24 mouse cellular contexts compared by ENCODE assay signal in the genomic region with DNA sequence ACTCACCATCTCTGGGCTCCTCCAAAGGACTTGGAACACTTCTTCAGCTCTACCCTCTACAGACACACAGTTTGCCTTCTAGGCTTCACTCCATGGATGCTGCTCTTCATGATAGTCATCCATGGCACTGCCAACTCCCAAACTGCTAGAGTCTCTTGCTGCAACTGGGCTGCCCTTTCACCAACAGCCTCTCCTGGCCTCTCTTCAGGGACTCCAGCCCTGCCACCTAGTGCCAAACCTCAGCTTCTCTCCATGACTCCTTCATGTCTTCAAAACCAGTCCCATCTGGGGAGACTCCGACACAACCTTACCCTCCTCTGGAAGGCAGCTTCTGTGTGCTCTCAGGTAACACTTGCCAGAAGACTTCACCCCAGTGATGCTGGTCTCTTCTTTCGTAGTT.
"Had no signal": no experiment of that assay in that cellular context is flagged by ENCODE, and none has a peak within 500 bp of the region (broad histone marks: within the 10 kb centered on the region; RNA-seq: fewer than 3 reads in every experiment).

No protein-coding gene starts in this region.

- H3K4me3 ChIP-seq: heart, embryonic 13.5 days; heart, embryonic 15.5 days; hindbrain, embryonic 13.5 days; hindbrain, embryonic 15.5 days; kidney, embryonic 15.5 days; layer of hippocampus, adult 2 months; left cerebral cortex, adult 2 months; limb, embryonic 13.5 days; limb, embryonic 15.5 days; liver, embryonic 12.5 days had no signal

- H3K4me1 ChIP-seq: heart, embryonic 15.5 days; hindbrain, embryonic 15.5 days; liver, embryonic 12.5 days had no signal

- H3K36me3 ChIP-seq: heart, embryonic 13.5 days; heart, embryonic 15.5 days; hindbrain, embryonic 13.5 days; hindbrain, embryonic 15.5 days; kidney, embryonic 15.5 days; limb, embryonic 13.5 days; limb, embryonic 15.5 days; liver, embryonic 12.5 days had no signal

- H3K9ac ChIP-seq: heart, embryonic 13.5 days; heart, embryonic 15.5 days; hindbrain, embryonic 13.5 days; hindbrain, embryonic 15.5 days; kidney, embryonic 15.5 days; limb, embryonic 13.5 days; limb, embryonic 15.5 days; liver, embryonic 12.5 days; liver, embryonic 14.5 days had no signal

- DNase-seq: gastrocnemius, postnatal 14 days; gastrocnemius, postnatal 36 days; heart, adult 18-20 months; heart, postnatal 14 days; heart, postnatal 36 days; kidney, adult 11 months; kidney, adult 2 months; kidney, adult 9 months; kidney, postnatal 14 days; kidney, postnatal 36 days; left cerebral cortex, postnatal 4 days had no signal

- H3K27ac ChIP-seq: heart, embryonic 13.5 days; heart, embryonic 15.5 days; hindbrain, embryonic 13.5 days; hindbrain, embryonic 15.5 days; hindbrain, postnatal 0 days; kidney, embryonic 15.5 days; kidney, postnatal 0 days; layer of hippocampus, adult 2 months; left cerebral cortex, adult 2 months; limb, embryonic 13.5 days; limb, embryonic 15.5 days; liver, embryonic 12.5 days; liver, embryonic 14.5 days had no signal

- H3K27me3 ChIP-seq: heart, embryonic 13.5 days; heart, embryonic 15.5 days; hindbrain, embryonic 13.5 days; hindbrain, embryonic 15.5 days; kidney, embryonic 15.5 days; limb, embryonic 13.5 days; limb, embryonic 15.5 days had no signal
